Mouse (Mus musculus) lung, postnatal 36 days (tissue): ENCODE results near the gene Gpr165.
A peak's percentile ranks its signal among the peaks of the same experiment; 100 is the strongest.

Source experiments
- DNase-seq: peaks from one replicate; pipeline ENCODE4 v3.0.0; 2022; ENCODE audit warnings: mixed read lengths

Gene Gpr165

DNA sequence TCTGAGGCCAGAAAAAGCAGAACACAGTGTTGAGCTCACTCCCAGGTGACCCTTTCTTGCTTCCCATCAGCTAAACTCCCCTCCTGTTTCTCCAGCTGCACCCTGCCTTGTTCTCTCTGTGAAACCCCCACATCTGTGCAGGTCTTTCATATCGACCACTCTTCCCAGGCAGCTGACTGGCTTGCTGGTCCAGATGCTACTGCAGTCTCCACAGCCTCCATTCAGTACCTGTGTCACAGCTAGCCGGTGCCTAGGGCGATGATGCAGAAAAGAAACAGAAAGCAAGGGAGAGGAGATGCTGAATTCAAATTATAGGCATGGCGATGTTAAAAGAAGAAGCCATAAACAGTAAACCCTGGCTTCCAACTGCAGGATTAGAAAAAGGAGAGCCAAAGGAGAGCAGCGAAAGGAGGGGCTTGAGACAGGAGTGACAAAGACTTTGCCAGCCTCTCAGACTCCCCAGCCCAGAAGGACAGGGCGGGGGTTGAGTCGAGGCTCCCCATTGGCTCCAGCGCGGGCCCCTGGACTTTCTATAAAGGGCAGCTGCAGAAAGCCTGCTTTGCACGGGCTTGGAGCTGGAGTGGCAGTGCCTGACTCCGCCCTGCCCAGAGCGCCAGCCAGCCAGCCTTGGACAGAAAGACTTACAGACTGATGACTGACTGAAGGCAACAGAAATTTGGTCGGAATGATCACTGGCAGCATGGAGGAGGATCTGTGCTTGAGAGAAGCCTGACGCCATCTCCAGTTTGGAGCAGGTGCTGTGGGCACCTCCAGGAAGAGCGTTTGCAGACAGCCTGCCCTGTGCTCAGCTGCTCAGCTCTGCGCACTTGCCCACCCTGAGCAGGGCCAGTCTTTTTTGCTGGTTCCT, at the start of gene Gpr165:
Gene Gpr165 (plus strand): TSS at position 535 of the 868 bp plus-strand sequence.
- DNase-seq = peak; percentile 0

GRCm38 (mm10) chrX:96674871-96675270, 38.4 kb upstream of the Gpr165 start:
- no peak for DNase-seq
